Mouse (Mus musculus): Measurements from ENCODE around the gene Lpin1.

DNA sequence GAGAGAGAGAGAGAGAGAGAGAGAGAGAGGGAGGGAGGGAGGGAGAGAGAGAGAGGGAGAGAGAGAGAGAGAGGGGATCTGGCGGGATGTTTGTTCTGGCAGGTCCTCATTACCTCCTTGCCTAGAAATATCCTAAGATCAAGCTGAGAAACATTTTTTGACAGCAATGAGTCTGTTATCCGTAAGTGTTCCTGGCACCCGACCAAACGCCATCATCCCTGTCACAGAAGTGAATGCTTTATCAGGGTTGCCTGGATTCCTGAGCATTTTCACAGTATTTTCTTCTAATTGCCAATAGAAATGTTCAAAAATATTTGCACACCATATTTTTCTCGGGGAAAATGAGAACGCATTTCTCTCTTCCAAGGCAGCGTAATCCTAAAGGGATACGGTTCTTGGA, 56.6 kb downstream of the Lpin1 start:
- TF ChIP-seq MAX (IDR thresholded peaks at IDR 0.05) (no peak), CTCF (IDR thresholded peaks at IDR 0.05; ENCODE audit: control insufficient read depth, insufficient read depth, insufficient read length) (no peak), FOSL1 (IDR thresholded peaks at IDR 0.05; ENCODE audit: insufficient read depth, low read length, poor library complexity, severe bottlenecking) (no peak), USF1 (IDR thresholded peaks at IDR 0.05; ENCODE audit: low read depth) (no peak)

All from C2C12 (cell line).